Mouse (Mus musculus) heart, embryonic 10.5 days (tissue): Measurements from ENCODE around the gene Gdf7. TPM values are rescaled to one million over a fixed set of nuclear protein-coding genes. Genes with fewer than 3 reads are reported as not detected.
A peak's percentile ranks its signal among the peaks of the same experiment; 100 is the strongest.

Source experiments
- DNase-seq: peaks from one replicate; pipeline ENCODE4 v3.0.0-alpha.2; 2017; ENCODE audit warnings: low spot score
- H3K27ac ChIP-seq: fragments of 300-500 bp; sonication (generic); 2 replicates; pipeline ENCODE4 v1.5.1; 2016; ENCODE audit warnings: mild to moderate bottlenecking
- H3K27me3 ChIP-seq: fragments of 300-500 bp; sonication (generic); 2 replicates; pipeline ENCODE4 v1.6.1; 2016; ENCODE audit warnings: mild to moderate bottlenecking; ENCODE audit not compliant: poor library complexity, insufficient read depth, severe bottlenecking
- H3K36me3 ChIP-seq: fragments of 300-500 bp; sonication (generic); 2 replicates; pipeline ENCODE4 v1.6.1; 2016; ENCODE audit warnings: mild to moderate bottlenecking, moderate library complexity
- H3K4me1 ChIP-seq: fragments of 300-500 bp; sonication (generic); 2 replicates; pipeline ENCODE4 v1.6.1; 2016; ENCODE audit warnings: mild to moderate bottlenecking
- H3K4me3 ChIP-seq: fragments of 300-500 bp; sonication (generic); 2 replicates; pipeline ENCODE4 v1.5.1; 2016; ENCODE audit warnings: mild to moderate bottlenecking, moderate library complexity
- H3K9me3 ChIP-seq: fragments of 300-500 bp; sonication (generic); 2 replicates; pipeline ENCODE4 v1.6.1; 2016; ENCODE audit warnings: mild to moderate bottlenecking, moderate library complexity
- WGBS: fragments of 180-500 bp; shearing (Covaris S2); methylation state at CpG from one replicate; pipeline ENCODE4 v1.1.7; 2016; 5-methylcytosine and 5-hydroxymethylcytosine counted together
- polyA plus RNA-seq: library from polyadenylated mRNA; unstranded; fragments of >200 nt; fragmentation: Nextera tagmentation; extraction: Ambion mirVana; gene quantifications from 2 replicates; pipeline ENCODE4 v1.2.1, GENCODE M21; 2016

Gdf7 gene
- polyA plus RNA-seq, 1 experiment from 2014 or later, result 0.13 TPM

DNA sequence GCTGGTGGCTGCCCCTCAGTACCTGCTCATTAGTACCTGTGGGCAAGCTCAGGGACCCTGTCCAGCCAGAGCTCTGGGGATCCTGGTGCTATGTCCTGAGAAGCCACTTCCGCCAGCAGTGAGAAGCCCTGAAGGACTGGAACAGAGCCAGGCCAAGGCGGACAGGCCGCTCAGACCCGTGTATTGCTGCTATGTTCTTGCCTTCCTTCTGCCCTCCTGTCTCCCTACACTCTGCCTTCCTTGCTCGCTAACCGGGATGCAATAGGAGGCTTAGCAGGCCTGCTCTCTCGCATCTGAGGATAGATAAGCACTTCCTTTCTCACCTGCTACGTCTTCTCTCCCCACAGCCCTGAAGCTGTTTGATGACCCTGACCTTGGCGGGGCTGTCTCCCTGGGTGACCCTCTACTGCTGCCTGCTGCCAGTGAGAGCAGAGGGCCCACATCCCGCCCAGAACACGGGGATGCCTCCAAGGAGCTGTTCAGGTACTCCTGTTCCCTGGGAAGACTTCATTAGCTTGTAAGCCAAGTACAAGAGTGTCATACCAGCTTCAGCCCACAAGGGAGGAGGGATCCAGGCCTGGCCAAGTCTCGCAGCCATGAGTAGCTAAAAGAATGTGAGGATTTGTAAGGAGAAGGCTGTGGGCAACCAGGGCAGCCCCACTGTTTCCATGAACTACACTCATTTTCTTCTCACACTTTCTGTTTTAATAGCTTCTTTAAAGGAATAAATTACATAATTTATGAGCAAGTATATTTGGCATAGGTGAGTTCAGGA, 35.7 kb upstream of the Gdf7 start:
- 66% methylated on average over 12 of the region's 12 CpGs for WGBS
- peaks cover 48% of the 10 kb centered on the region for H3K4me1 ChIP-seq
- peaks cover 32% of the 10 kb centered on the region for H3K36me3 ChIP-seq
- no peaks in the 10 kb centered on the region for H3K27me3 ChIP-seq
- peak overlapping the region; percentile 36; the same call in 1 of the 2 replicates for H3K27ac ChIP-seq
- H3K4me3 ChIP-seq, result no peak overlapping the region
- no peak for DNase-seq
- no peaks in the 10 kb centered on the region for H3K9me3 ChIP-seq

DNA sequence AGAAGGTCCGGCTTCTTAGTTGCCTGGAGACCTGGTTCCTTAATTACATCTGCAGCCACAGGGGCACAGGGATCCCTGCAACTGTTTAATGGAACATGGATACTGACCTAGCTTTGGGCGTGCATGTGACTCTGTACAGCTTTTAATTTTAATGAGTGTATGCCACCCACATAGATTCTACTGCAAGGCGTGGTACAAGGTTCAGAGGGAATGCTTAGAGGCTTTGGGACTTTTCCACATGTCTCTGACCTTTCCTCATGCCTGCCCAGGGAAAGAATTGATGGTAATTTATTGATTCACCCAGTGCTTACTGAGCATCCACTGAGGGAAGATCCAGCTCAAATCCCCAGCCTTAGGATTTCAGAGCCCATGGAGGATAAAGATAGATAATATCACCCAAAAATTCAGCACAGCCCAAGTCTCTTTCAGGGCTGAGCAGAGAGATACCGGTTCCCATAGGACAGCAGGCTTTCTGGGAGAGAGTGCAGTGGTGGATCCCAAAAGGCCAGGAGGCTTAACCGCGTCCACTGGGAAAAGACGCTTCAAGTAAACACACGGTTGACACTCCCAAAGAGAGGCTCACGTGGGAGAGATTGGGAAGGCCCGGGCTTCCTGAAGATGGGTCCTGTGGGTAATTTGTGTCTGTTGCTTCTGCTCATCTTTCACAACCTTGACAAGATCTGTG, 35.0 kb upstream of the Gdf7 start:
- 89% methylated on average over 10 of the region's 10 CpGs for WGBS
- Histone ChIP-seq H3K4me3 (no peak overlapping the region), H3K27ac (0 out of 2 replicates have a peak overlapping the region, but pooled peaks have one; percentile 36), H3K27me3 (no peaks in the 10 kb centered on the region), H3K36me3 (peaks cover 25% of the 10 kb centered on the region), H3K9me3 (no peaks in the 10 kb centered on the region), H3K4me1 (peaks cover 55% of the 10 kb centered on the region)
- DNase-seq, result no peak

DNA sequence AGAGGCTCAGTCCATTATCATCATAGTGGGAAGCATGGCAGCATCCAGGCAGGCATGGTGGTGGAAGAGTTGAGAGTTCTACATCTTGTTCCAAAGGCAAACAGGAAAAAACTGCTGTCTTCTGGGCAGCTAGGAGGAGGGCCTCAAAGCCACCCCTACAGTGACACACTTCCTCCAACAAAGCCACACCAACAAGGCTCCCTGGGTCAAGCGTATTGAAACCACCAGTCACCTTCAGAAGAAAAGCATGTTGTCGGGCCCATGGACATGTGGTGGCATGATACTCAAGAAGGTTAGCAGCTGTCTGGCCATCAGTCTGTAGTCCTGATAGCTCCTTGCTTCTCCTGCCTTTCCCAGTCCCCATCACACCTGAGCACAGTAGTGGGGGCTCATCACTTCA, 33.7 kb upstream of the Gdf7 start:
- WGBS, result 92% methylated on average over 2 of the region's 2 CpGs
- H3K4me1 ChIP-seq, result peaks cover 68% of the 10 kb centered on the region

DNA sequence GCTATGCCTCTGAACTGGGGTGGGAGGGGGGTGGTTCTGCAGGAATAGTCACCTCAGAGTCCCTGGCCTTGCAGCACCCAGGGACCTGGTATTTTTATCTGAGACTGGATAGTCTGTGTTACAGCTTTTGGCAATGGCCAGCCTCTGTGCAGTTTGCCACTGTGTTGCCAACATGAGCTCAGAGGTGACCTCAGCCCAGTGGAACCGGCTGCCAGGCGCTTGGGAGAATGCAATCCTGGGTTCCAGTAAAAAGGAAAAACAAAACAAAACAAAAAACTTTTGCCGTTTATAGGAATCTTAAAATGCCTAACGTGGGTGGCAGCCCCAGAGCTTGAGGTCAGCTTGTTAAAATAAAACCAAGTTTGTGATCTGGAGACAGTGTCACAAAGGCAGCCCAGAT, 32.5 kb upstream of the Gdf7 start:
- H3K27ac ChIP-seq, result no peak overlapping the region
- no peak for DNase-seq
- no peak overlapping the region for H3K4me3 ChIP-seq
- 86% methylated on average over 4 of the region's 4 CpGs for WGBS
- H3K36me3 ChIP-seq, result peaks cover 27% of the 10 kb centered on the region
- H3K4me1 ChIP-seq, result peaks cover 58% of the 10 kb centered on the region
- no peaks in the 10 kb centered on the region for H3K27me3 ChIP-seq
- H3K9me3 ChIP-seq, result no peaks in the 10 kb centered on the region

More for the DNA sequence above, 33.7 kb upstream of the Gdf7 start:
- no peak overlapping the region for H3K4me3 ChIP-seq
- no peak for DNase-seq
- H3K9me3 ChIP-seq, result no peaks in the 10 kb centered on the region
- no peak overlapping the region for H3K27ac ChIP-seq
- H3K27me3 ChIP-seq, result no peaks in the 10 kb centered on the region
- H3K36me3 ChIP-seq, result peaks cover 21% of the 10 kb centered on the region

DNA sequence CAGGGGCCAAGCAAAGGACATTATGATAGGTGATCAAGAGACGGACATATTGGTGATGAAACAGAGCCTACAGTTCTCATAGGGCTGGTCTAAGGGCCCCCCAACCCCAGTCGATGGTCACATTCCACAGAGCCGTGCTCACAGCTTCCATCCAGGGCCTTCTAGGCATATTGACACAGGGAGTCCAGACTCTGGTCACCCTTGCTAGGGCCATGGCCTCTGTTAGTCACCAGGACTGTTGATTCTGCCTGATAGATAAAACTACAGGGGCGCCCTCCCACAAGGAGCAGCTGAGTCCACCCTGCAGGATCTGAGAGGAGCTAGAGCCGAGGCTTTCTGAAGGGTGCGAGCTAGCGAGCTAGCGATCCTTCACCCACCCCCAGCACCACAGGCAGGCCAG, 31.9 kb upstream of the Gdf7 start:
- H3K27ac ChIP-seq, result no peak overlapping the region
- 73% methylated on average over 8 of the region's 8 CpGs for WGBS
- DNase-seq, result no peak
- H3K4me1 ChIP-seq, result peaks cover 52% of the 10 kb centered on the region
- H3K27me3 ChIP-seq, result no peaks in the 10 kb centered on the region
- peaks cover 32% of the 10 kb centered on the region for H3K36me3 ChIP-seq
- H3K9me3 ChIP-seq, result no peaks in the 10 kb centered on the region
- no peak overlapping the region for H3K4me3 ChIP-seq

DNA sequence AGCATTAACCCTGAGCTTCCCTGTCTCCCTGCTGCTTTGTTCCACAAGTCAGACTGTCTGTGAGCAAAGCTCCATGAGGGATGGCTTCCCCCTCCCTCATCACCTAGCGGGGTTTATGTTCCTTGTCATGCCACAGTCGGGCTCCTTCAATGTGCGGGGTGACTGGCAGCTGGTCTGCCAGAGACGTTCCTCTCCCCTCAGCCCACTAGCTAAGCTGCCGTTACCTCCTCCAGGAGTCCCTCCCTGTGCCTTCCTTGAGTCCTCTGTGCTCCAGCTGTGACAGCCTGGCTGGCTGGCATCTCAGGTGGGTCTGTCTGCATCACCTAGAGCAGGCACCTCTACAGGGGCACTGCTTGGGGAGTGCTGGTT, 30.4 kb upstream of the Gdf7 start:
- WGBS, result 59% methylated on average over 5 of the region's 5 CpGs
- peaks cover 39% of the 10 kb centered on the region for H3K4me1 ChIP-seq
- no peak for DNase-seq
- no peaks in the 10 kb centered on the region for H3K9me3 ChIP-seq
- peaks cover 27% of the 10 kb centered on the region for H3K36me3 ChIP-seq
- no peak overlapping the region for H3K4me3 ChIP-seq
- peak overlapping the region; percentile 0; the same call in 1 of the 2 replicates for H3K27ac ChIP-seq
- H3K27me3 ChIP-seq, result no peaks in the 10 kb centered on the region

DNA sequence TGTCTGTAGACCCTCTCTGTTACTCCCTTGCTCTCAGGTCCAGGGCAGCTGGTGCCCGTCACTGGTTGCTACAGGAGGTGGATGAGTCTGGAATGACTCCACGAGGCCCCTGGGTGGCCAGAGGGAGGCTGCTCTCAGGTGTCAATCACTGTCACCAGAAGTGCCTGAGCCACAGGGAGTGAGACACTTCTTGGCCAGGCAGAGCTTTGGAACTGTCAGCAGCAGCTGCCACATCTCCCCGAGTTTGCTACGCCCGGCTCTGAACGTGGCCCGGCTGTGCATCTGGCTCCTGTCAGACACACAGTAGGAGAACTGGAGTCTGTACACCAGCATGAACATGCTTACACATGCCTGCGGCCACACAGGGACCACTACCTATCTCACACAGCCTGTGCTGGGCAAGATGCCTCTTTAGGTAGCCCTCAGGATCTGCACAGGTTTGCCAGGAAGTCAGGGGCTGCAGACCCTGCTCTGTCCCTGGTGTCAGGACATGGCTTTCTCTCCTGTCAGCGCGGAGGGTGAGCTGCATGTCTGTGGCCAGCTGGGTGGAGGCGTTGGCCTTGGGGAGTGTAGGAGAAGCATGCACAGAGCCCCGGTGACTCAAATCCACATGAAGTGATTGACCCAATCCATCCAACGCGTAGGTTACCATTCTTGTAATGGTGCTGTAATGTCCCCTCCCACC, 29.9 kb upstream of the Gdf7 start:
- H3K27ac ChIP-seq, result peak overlapping the region; percentile 63
- H3K9me3 ChIP-seq, result no peaks in the 10 kb centered on the region
- no peaks in the 10 kb centered on the region for H3K27me3 ChIP-seq
- DNase-seq, result peak; percentile 88
- no peak overlapping the region; the same call in 1 of the 2 replicates for H3K4me3 ChIP-seq
- H3K36me3 ChIP-seq, result peaks cover 24% of the 10 kb centered on the region
- WGBS, result 41% methylated on average over 14 of the region's 14 CpGs
- peaks cover 34% of the 10 kb centered on the region for H3K4me1 ChIP-seq

DNA sequence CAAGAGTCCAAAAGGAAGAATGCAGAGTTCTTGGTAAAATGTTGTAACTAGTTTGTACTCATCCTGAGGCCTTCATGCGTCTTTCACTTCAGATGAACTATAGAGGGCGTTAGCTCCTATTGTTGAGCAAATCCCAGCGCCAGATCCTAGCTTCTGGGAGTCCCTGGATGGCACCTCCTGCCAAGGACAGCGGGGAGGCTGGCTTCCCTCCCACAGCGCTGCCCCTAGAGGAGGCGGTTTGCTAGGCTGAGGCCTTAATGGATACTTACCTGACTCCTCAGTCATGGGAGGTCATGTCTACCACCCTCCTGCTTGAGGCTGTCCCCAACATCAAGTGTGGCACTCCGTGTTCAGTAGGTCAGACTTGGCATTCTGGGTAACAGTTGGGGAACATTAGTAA, 27.5 kb upstream of the Gdf7 start:
- peaks cover 21% of the 10 kb centered on the region for H3K36me3 ChIP-seq
- no peak for DNase-seq
- H3K4me3 ChIP-seq, result no peak overlapping the region
- H3K4me1 ChIP-seq, result peaks cover 34% of the 10 kb centered on the region
- WGBS, result 86% methylated on average over 7 of the region's 7 CpGs
- no peak overlapping the region for H3K27ac ChIP-seq
- no peaks in the 10 kb centered on the region for H3K27me3 ChIP-seq
- H3K9me3 ChIP-seq, result no peaks in the 10 kb centered on the region

DNA sequence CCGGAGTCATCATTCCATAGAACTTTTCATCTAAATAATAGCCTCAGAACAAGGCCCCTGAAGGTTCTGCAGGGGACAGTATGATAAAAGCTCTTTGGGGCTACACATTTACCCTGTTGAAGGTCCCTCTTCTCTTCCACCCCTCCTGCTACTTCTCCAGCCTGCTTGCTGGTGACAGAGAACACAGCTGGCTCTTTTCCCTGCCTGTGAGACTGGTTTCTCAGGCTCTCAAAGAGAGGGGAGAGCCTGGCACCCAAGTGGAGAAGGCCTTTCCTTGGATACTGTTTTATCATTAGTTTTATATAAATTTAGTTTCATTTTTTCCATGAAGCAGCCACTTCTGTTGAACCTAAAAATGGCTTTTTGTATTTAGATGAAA, 25.9 kb upstream of the Gdf7 start:
- Histone ChIP-seq H3K27ac (peak overlapping the region; percentile 77), H3K4me3 (no peak overlapping the region), H3K27me3 (no peaks in the 10 kb centered on the region), H3K4me1 (peaks cover 26% of the 10 kb centered on the region), H3K9me3 (no peaks in the 10 kb centered on the region), H3K36me3 (peaks cover 27% of the 10 kb centered on the region)
- DNase-seq, result no peak
- WGBS, result 82% methylated on average over 1 of the region's 1 CpGs

DNA sequence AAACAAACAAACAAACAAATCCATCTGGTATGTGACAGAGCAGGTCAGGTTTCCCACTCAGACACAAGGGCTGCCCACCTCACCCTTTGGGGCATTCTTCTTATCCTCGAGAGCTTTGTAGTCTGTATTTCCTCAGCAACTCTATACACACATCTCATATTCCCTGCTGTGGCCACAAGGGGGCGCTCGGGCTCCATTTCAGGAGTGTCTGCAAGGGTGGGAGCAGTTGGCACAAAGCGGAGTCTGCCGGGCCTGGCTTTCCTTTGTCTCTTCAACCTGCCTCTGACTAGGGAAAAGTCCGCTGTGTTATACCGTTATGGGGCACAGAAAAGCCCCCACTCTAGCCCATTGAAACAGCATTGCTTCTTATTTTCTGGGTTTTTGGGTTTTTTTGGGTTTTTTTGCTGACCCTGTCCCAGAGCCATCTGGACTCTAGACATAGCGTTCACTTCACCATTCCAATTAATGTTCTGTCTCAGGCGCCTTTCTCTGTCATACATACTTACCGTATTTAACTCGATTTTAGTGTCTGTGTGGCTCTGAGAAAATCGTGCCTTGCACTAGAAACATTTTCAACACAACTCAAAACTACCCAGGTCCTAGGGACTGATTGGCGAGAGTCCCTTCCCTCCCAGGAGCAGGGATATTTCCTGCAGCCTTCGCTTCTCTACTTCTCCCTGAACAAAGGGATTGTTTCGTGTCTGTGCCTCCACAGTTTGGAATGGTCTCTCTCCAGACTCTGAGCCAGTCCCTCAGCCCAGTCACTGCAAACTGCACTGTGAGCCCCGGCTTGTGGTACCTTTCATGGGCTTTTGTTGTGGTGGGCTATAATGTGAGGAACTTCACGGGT, 25.3 kb upstream of the Gdf7 start:
- 43% methylated on average over 17 of the region's 17 CpGs for WGBS

DNA sequence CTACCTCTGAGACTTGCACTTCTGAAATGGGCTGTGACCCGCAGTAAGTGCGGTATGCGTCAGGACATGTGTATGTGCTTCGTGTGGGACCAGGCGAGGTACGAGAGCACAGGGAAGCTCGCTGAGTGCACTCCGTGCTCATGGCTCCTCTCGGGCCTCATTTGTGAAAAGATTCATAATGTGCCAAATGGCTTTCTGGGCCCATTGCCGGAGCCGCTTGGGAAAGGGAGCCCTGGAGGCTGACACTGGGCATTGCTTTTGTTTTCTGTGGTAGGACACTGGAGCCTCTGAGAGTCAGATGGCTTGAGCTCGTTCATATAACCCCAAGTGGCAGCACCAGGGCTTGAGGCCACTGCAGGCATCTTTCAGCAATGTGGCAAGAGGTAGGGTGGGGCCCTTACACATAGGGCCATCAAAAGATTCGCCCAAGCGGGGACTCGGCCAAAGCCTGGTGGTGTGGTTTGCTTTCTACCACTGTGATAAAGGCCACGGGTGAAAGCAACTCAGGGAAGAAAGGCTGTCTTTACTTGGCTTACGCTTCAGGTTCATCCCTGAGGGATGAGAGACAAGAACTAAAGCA, 24.3 kb upstream of the Gdf7 start:
- 93% methylated on average over 17 of the region's 17 CpGs for WGBS
- Histone ChIP-seq H3K9me3 (no peaks in the 10 kb centered on the region), H3K4me1 (peaks cover 13% of the 10 kb centered on the region), H3K36me3 (peaks cover 38% of the 10 kb centered on the region), H3K27me3 (no peaks in the 10 kb centered on the region), H3K4me3 (no peak overlapping the region), H3K27ac (no peak overlapping the region)
- no peak for DNase-seq

More for the DNA sequence above, 25.3 kb upstream of the Gdf7 start:
- DNase-seq, result peak; percentile 95
- Histone ChIP-seq H3K4me1 (peaks cover 23% of the 10 kb centered on the region), H3K27ac (peak overlapping the region; percentile 77), H3K4me3 (no peak overlapping the region), H3K36me3 (peaks cover 28% of the 10 kb centered on the region), H3K27me3 (no peaks in the 10 kb centered on the region), H3K9me3 (no peaks in the 10 kb centered on the region)

DNA sequence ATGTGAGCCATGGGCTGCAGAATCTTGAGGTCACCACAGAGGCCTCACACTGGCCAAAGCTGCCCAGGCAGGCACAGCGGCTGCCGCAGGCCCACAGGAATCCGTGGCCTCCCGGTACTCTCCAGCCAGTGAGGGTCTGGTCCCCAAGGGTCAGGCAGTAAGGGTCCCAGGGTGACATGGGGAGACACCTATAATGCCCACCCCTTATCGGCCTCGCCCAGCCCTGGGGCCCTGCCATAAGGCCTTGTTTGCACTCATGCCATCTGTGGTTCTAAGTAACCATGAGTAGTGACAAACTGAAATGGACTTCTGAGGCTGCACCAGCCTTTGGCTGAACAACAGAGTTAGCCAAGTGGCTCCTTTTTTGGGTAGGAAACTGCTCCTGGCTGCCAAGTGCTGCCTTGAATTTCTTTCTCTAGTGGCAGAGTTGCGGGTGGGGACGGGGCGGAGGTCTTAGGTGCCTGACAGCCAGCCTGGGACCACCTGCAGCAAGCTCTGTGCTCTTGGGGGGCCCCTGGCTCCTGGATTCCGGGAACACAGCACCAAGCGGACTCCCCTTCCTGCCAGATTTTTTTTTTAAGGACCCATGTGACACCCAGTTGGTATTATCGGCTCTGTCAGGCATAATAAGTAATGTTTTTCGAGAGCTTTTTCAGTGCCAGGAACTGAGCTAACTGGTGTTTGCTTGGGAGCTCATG, 23.6 kb upstream of the Gdf7 start:
- no peaks in the 10 kb centered on the region for H3K9me3 ChIP-seq
- no peak overlapping the region for H3K27ac ChIP-seq
- peaks cover 7% of the 10 kb centered on the region for H3K4me1 ChIP-seq
- H3K36me3 ChIP-seq, result peaks cover 44% of the 10 kb centered on the region
- H3K27me3 ChIP-seq, result no peaks in the 10 kb centered on the region
- DNase-seq, result no peak
- WGBS, result 88% methylated on average over 13 of the region's 13 CpGs
- no peak overlapping the region for H3K4me3 ChIP-seq
